Mouse (Mus musculus) layer of hippocampus, postnatal 14 days (tissue): ENCODE data around the gene Becn1. TPM values are rescaled to one million over a fixed set of nuclear protein-coding genes. Genes with fewer than 3 reads are reported as not detected.

ENCODE experiments used
- DNase-seq, 2 experiments: peaks; one replicate each; pipeline ENCODE4 v3.0.0; 2021 to 2022; ENCODE audit warnings: low spot score in 2 of 2, mixed read lengths in 1 of 2
- total RNA-seq, 2 experiments: library from RNA; stranded (reverse); gene quantifications; 2 replicates each; pipeline ENCODE4 v1.2.3; 2021

Becn1 gene
- total RNA-seq, 2 experiments from 2014 or later = 182 to 185 TPM

GRCm38 (mm10) chr11:101315665-101316500, 13.8 kb upstream of the Becn1 start, which contains the start of gene Psme3:
Gene Psme3 (plus strand): TSS chr11:101316213.
- DNase-seq = peak; percentile 94 to 96

- DNase-seq = no peak
These were observed 13.1 kb upstream of the Becn1 start for GRCm38 (mm10) chr11:101315082-101315650.

- no peak for DNase-seq
These were observed 12.5 kb upstream of the Becn1 start for GRCm38 (mm10) chr11:101314567-101314966.

GRCm38 (mm10) chr11:101312150-101312549, 10.1 kb upstream of the Becn1 start:
- no peak for DNase-seq

GRCm38 (mm10) chr11:101311083-101311482, 9.0 kb upstream of the Becn1 start:
- no peak for DNase-seq

GRCm38 (mm10) chr11:101307744-101308143, 5.7 kb upstream of the Becn1 start:
- DNase-seq = no peak

GRCm38 (mm10) chr11:101301299-101302003, 635 bp downstream of the Becn1 start:
- no peak for DNase-seq

GRCm38 (mm10) chr11:101300881-101301280, 1.2 kb downstream of the Becn1 start:
- no peak for DNase-seq

- no peak for DNase-seq
These were observed 6.9 kb downstream of the Becn1 start for GRCm38 (mm10) chr11:101295191-101295590.

GRCm38 (mm10) chr11:101291231-101291630, 10.9 kb downstream of the Becn1 start:
- DNase-seq = no peak

- DNase-seq = no peak
These were observed 14.8 kb downstream of the Becn1 start for GRCm38 (mm10) chr11:101287306-101287705.

GRCm38 (mm10) chr11:101283805-101284204, 18.3 kb downstream of the Becn1 start:
- no peak for DNase-seq

GRCm38 (mm10) chr11:101282896-101283295, 19.2 kb downstream of the Becn1 start:
- no peak for DNase-seq

- DNase-seq = no peak
These were observed 21.2 kb downstream of the Becn1 start for GRCm38 (mm10) chr11:101280837-101281236.

GRCm38 (mm10) chr11:101279193-101279569, 22.9 kb downstream of the Becn1 start:
- DNase-seq = no peak

- DNase-seq = peak; percentile 84 to 91
These were observed 23.6 kb downstream of the Becn1 start, which contains the start of the genes Cntd1 and Coa3 for GRCm38 (mm10) chr11:101278223-101279192. Gene Cntd1 (plus strand): TSS chr11:101279012. Gene Coa3 (minus strand): TSS chr11:101279114.

- DNase-seq = peak in 1 of 2 experiments; percentile 34
These were observed 24.5 kb downstream of the Becn1 start for GRCm38 (mm10) chr11:101277381-101278222.

GRCm38 (mm10) chr11:101276319-101277070, 25.6 kb downstream of the Becn1 start:
- DNase-seq = no peak

GRCm38 (mm10) chr11:101275309-101275708, 26.8 kb downstream of the Becn1 start:
- no peak for DNase-seq
